Comparison of ENCODE assay signal across 8 mouse cellular contexts in genomic region chr17:5491801-5492745, GRCm38 (mm10). TPM values are rescaled to one million over a fixed set of nuclear protein-coding genes. Genes with fewer than 3 reads are reported as not detected.
DNase-seq lines count a peak whose midpoint lies in the region; ATAC-seq lines count a peak whose summit lies in the region.

Gene Zdhhc14 (plus strand): TSS chr17:5492557.

- peak; percentile 96 for DNase-seq in adrenal gland, postnatal 14 days
- peak; percentile 92 for DNase-seq in embryonic facial prominence, embryonic 10.5 days (ENCODE audit: low spot score)
- DNase-seq in gastrocnemius, postnatal 4 days (ENCODE audit: low spot score in 2 of 2), result peak; percentile 78 to 89
- DNase-seq in left cerebral cortex, postnatal 25 days (ENCODE audit: low spot score in 2 of 2), result peak; percentile 95
- peak; percentile 89 for DNase-seq in mesoderm, embryonic 11.5 days (ENCODE audit: low read depth, low spot score)
- peak; percentile 94 for DNase-seq in right cerebral cortex, postnatal 25 days
- DNase-seq in urinary bladder, postnatal 36 days (ENCODE audit: low spot score in 2 of 2), result peak; percentile 84 to 93

- H3K27ac ChIP-seq in embryonic facial prominence, embryonic 10.5 days (replicated peaks), result peak within 1 kb of the TSS; percentile 82
- peak within 1 kb of the TSS; percentile 89 for H3K27ac ChIP-seq in intestine, embryonic 16.5 days (ENCODE audit: low read length)

- intact Hi-C loops in left cerebral cortex, postnatal 25 days (cut with DNase I), result loop anchor here (1.0 to 5.0 kb wide), 4 partner anchors 39 to 255 kb away; partner anchors contain the start of gene Tmem242

- H3K9ac ChIP-seq in intestine, embryonic 16.5 days (ENCODE audit: low read depth, low read length), result peak within 1 kb of the TSS; percentile 77

- no peaks in the 10 kb centered on the region for H3K36me3 ChIP-seq in embryonic facial prominence, embryonic 10.5 days (replicated peaks)
- H3K36me3 ChIP-seq in intestine, embryonic 16.5 days (ENCODE audit: control insufficient read depth, insufficient read depth, low read length), result no peaks in the 10 kb centered on the region

- whole genome bisulfite sequencing in embryonic facial prominence, embryonic 10.5 days, result under 1% methylated on average over 70 of the region's 70 CpGs
- WGBS in intestine, embryonic 16.5 days, result under 1% methylated on average over 70 of the region's 70 CpGs

- H3K4me1 ChIP-seq in embryonic facial prominence, embryonic 10.5 days, result peaks cover 29% of the 10 kb centered on the region
- H3K4me1 ChIP-seq in intestine, embryonic 16.5 days (ENCODE audit: control insufficient read depth, insufficient read depth, low read length), result 0 out of 2 replicates have a peak, but pooled peaks cover 7% of the 10 kb centered on the region

- peaks cover 49% of the 10 kb centered on the region for H3K27me3 ChIP-seq in embryonic facial prominence, embryonic 10.5 days (replicated peaks; ENCODE audit: low read depth, poor library complexity, severe bottlenecking)
- peaks cover 2% of the 10 kb centered on the region; the same call in 1 of the 2 replicates for H3K27me3 ChIP-seq in intestine, embryonic 16.5 days (replicated peaks; ENCODE audit: control insufficient read depth, insufficient read depth, low read length)

- peak within 1 kb of the TSS; percentile 99 for H3K4me2 ChIP-seq in intestine, embryonic 16.5 days (ENCODE audit: low read depth, low read length)

- H3K9me3 ChIP-seq in embryonic facial prominence, embryonic 10.5 days, result no peaks in the 10 kb centered on the region
- no peaks in the 10 kb centered on the region for H3K9me3 ChIP-seq in intestine, embryonic 16.5 days (ENCODE audit: control insufficient read depth, low read length)

- H3K4me3 ChIP-seq in embryonic facial prominence, embryonic 10.5 days, result peak within 1 kb of the TSS; percentile 84
- peak within 1 kb of the TSS; percentile 65 for H3K4me3 ChIP-seq in intestine, embryonic 16.5 days (ENCODE audit: low read length)

- peak; percentile 93 for ATAC-seq in intestine, embryonic 16.5 days

RNA-seq across cellular contexts. Expression of gene Zdhhc14, which starts in this region (rescaled TPM):
- total RNA-seq in adrenal gland, postnatal 14 days (2021), result 6.5 and 7.0 TPM in 2 replicates
- polyA plus RNA-seq in embryonic facial prominence, embryonic 10.5 days (2016; fragmentation: Nextera tagmentation; extraction: Ambion mirVana), result 1.2 TPM in 2 replicates
- 1 to 10 TPM; 4.8 to 5.1 TPM for total RNA-seq in gastrocnemius, postnatal 4 days (2021)
- 0.48 and 0.83 TPM in 2 replicates for polyA plus RNA-seq in intestine, embryonic 16.5 days (2015; fragmentation: Nextera tagmentation; extraction: Ambion mirVana)
- total RNA-seq in left cerebral cortex, postnatal 25 days (2021), result 10 to 100 TPM; 51.3 to 53.2 TPM

Comparison
In these comparisons a context has a peak if more than half of its experiments do, and no peak if none do; other contexts are left out.
1. Peak in every context shown above with its lines: DNase-seq, ATAC-seq, H3K4me3 ChIP-seq and H3K27ac ChIP-seq.
2. Peak in ATAC-seq, H3K4me3 ChIP-seq, H3K27ac ChIP-seq, H3K9ac ChIP-seq and H3K4me2 ChIP-seq in intestine, embryonic 16.5 days; RNA of the gene not detected or under 1 TPM.